Mouse (Mus musculus) skeletal muscle tissue, adult 2 months (tissue): ENCODE measurements around the gene Jhy.

ENCODE experiments used
- DNase-seq: peaks from one replicate; pipeline ENCODE4 v3.0.0-alpha.2; 2012; ENCODE audit warnings: low read depth, low spot score

The Jhy gene

DNA sequence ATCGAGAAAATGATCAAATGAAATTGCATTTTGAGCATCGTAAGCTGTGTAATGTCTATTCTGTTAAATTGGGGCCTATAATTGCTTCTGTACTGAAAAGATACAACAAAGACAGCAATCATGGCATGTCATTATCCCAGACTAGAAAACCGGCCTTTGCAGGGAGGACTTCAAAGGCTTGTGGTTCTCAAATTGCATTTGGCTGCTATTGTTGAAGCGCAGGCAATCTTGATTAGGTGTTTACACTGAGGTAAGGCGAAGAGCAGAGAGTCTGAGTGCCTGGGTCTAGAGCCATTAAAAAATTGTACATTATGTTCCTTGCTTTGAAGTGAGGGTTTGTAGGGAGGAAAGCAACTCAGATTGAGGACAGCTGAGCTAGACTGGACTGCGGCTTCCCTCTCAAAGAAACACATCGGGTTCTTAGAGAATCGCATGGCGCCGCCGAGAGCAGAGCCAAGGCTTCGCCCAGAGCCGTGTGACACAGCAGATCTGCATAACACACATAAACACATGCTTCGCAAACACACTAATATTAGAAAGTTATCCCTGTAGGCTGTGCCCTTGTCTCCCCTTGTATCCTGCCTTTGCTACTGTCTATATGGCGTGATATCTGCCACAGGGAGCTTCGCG is 36.5 kb downstream of the Jhy start:
- DNase-seq: no peak

DNA sequence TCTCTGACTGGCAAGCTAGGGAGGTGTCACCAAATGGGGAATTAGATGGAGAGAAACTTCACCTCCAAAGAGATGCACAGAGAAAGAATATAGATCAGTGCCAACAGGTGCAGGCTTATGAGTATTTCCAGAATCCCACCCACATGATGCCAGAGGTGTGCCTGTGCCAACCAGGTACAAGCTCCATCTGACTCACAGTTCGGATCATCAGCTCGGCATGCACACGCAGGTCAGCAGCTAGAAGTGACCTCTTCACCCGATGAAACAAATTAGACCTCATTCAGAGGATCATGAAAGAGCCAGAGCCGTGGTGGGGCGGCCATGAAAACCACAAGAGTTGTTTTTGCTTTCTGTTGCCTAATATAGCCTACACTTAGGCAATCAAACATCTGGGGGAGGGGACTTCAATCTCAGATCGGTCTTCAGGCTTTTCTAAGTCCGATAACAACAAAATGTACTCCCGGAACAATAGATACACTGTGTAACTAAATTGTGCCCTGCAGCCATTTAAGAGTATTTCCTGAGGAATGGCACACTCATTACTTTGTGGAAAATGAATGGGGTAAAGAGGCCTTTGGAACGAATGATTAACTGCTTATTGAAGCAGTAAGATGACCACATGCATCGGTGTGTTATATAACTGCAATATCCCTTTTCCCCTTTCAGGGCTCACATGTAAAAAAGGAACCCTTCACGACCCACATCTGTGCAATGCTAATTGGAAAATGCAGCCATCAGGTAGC is 45.9 kb downstream of the Jhy start:
- no peak for DNase-seq

DNA sequence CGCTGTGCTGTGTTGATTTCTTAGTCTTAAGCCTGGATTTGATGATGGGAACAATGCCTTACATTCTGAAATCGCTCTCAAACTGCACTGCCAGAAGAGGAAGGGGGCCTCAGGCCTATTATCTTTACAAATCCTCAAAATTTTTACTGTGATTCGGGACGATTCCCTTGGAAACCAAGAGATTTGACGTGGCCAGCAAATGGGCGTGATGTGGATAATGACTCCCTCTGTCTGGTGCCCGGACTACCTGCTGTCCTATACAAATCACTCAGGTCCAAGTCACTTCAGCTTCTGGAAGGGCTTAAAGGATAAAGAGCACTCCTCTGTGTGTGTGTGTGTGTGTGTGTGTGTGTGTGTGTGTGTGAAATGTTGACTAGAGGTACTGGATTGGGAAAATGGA is 55.0 kb downstream of the Jhy start:
- no peak for DNase-seq

DNA sequence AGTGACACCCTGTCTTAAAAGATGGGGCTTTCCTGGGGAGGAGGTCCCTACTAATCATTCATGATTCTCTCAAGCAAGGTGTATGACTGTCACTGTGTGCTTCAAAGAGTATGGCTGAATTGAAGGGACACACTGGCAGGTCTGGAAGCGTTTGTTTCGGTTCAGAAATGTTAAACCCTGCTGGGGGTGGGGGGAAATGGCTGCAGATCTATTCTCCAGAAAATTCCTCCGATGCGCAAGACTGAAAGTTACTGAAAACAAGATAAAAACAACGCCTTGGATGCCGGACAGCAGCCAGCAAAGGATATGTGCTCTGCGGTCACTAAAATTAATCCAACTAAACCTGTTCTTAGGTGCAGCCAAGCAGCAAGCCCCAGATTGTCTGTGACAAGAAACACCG is 55.5 kb downstream of the Jhy start:
- DNase-seq: no peak

DNA sequence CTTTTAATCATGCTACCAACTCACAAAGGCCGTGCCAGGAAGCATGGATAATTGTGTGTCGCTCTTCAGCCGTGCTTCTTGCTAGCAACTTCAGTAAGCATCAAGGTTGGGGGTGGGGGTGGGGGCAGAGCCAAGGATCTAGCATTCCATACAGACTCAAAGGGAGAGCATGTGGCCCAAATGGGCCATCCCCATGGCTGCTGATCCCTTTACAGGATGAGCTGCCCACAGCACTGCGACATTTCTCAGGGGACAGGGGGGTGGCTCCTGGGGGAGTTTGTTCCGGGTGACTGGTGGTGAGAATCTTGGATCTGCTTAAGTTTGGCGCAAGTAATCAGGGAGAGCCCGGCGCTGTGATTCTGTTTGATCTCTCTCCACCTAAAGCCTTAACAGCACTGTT is 56.5 kb downstream of the Jhy start:
- DNase-seq: no peak

DNA sequence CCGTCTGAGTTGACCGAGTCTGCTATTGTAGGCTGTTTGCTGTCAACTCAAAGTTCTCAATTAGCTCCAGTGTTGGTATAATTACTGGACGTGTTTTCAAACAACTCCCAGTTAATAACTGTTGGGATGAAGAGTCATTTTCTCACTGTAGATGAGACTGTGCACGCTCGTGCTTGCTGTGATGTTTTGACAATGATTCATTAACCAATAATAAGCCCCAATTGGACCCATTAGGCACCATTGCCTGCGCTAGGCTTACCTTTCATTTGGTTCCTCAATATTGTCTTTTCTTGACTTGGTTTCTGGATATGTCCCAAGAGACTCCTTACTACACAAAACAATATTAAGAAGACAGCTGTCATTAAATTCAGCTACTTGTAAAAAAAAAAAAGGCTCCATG is 71.5 kb downstream of the Jhy start:
- DNase-seq: no peak

DNA sequence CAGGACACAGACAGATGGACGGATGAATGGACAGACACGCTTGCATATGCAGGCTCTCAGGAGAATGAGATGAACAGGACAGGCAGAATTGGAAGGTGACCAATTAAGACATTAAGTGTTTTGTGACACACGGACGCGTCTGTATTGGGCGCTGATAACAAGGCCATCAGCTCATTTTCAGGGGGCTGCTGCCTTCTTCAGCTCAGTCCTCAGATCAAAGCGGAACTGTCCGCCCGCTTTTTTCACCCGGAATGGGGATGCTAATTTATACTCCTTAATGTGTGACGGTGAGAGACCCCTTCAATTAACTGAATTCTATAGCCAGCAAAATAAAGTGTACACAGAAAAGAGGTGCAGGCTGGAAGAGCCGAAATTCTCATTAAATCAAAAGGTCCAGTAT is 74.5 kb downstream of the Jhy start:
- DNase-seq: no peak

DNA sequence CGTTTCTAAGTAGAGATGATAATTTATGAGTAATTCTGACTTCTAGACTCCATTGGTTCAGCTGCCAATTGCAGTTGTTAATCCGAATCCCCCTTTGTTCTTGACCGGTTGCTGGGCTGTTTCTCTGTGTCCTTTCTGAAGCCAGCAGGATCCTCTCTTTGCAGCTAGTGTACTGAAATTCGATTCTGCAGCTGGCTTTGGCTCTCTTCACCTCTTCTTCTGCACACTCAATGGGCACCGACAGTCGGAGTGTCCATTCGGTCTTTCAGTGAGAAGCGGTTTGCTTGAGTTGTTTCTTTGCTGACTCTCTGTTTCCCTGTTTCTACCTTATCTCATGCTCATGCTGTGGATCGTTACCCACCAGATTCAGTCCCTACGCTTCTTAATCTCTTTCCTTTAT is 78.2 kb downstream of the Jhy start:
- DNase-seq: no peak

DNA sequence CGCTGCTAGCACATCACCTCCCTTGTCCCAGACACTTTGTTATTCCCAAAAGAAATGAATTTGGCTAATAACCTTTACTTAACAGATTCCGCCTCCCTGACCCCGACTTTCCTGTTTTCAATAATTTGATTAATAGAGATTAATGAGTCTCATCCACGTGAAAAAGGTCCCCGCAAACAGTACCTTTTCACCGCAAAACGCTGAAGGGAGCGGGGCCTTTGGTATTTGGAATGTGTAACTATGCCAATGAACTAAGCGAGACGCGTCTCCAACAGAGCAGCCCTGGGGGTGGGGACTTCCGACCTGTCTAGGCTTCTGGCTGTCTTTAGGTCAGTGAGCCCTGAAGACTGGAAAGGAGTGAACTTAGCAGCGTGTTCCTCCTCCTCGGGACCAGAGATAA is 84.9 kb downstream of the Jhy start:
- no peak for DNase-seq

DNA sequence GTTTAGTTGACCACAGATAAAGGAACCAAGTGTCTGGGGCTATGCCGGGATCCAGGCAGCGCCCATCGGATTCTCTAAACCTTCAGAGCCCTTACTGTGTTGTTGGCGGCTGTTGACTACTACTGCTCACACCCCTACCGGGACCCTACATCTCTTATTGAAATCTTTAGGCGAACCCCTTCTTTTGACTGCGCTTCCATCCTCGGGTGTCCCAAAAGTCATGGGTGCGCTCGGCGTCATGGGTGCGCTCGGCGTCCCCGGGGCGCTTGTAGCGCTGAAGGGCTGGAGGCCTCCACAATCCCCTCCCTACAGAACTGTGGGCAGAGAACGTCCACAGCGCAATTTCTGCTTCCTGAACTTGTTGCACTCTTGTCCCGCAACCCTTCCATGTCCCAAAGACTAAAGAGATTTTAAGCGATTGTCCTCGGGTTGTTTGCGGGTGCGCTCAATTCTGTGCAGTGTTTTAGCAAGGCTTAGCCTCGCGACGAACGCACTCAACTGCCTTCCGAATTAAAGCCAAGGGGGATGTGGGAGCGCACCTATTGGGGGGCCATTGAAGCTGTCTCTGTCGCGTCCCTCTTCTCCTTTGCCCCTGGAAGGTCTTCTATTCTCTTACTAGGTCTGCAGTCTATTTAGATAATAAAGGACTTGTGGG is 85.5 kb downstream of the Jhy start:
- no peak for DNase-seq

DNA sequence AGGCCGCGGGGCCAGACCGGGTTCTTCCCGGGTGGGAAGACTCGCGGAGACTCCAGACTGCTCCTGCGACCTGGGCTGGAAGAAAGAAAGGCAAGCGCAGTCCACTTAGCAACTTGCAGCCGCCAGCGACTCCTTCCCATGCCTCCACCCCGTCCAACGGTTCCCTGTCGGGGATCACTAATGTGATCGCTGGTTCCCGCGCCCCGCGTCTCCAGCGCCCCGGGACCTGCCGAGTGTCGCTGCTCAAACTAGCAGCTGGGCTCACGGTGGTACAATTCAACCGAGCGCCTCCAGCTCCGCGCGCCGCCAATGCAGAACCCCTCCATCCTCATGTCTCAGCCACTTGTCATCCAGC is 86.1 kb downstream of the Jhy start:
- no peak for DNase-seq

DNA sequence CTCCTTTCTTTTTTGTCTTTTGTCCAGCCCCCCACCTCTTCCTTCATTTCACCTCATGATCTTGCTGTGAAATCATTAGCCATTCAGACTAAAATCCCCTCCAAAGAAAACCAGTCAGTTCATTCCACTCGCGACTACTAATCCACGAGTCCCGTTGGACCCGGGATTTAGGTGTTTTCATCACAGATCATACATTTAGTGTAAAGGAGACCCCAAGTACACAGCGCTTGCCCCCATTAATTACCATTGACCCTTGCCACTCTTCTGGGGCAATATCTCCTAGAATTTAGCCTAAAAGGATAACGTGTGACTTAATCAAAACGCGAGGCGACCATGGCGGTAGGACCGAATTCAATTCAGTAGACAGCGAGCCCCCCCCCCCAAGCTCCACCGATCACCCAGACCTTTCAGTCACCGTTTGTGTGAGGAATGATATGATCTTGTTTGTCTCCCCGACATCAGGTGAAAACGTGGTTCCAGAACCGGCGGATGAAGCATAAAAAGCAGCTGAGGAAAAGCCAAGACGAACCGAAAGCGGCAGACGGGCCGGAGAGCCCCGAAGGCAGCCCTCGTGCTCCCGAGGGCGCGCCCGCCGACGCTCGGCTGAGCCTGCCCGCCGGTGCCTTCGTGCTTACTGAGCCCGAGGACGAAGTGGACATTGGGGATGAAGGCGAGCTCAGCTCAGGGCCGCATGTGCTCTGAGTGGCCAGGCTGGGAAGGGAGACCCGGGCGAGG is 86.6 kb downstream of the Jhy start:
- no peak for DNase-seq

DNA sequence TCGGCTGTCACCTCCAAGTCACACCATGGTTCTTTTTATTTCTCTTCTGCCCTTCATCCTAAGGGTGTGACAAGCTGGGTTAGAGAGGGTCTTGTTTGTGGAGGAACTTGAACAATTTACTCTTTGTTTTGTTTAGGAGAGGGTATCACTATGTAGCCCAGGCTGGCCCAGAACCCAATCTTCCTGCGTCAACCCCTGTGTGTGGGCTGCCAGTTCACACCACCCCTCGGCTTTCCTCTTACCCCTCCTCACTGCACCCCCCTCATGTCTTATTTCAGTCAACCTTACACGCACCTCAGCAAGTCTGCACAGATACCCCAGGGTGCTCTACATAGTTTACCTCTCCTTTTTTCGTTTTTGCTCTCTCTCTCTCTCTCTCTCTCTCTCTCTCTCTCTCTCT is 87.2 kb downstream of the Jhy start:
- no peak for DNase-seq

DNA sequence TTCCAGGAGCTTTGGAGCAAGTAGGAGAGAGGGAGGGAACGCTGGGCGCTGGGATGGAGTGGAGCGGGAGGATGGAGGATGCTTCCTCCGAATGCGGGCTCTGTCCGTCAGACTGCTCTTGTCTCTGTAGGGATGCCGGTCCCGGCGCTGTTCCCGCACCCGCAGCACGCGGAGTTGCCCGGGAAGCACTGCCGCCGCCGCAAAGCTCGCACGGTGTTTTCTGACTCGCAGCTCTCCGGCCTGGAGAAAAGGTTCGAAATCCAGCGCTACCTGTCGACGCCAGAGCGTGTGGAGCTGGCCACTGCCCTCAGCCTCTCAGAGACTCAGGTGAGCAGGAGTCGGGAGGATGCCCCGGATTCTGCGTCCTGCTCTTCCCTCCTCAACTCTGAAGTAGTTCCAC is 87.8 kb downstream of the Jhy start:
- no peak for DNase-seq

DNA sequence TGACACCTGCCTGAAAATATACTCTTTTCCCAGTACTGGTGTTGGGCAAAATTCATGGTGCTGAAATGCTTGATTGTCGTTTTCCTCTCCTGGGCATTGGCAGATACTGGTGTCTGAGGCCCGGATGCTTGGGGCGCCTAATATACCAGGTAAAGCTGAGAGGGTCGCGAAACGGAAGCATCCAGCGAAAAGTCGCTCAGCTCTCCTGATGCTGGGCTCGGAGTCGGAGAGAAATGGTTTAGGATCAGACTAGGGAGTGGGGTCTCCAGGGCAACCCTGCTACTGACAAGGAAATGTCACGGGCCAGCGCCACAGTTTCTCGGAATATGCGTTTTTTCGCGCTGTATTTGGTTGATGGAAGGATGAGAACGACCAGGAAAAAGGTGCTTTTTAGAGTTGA is 88.5 kb downstream of the Jhy start:
- no peak for DNase-seq

DNA sequence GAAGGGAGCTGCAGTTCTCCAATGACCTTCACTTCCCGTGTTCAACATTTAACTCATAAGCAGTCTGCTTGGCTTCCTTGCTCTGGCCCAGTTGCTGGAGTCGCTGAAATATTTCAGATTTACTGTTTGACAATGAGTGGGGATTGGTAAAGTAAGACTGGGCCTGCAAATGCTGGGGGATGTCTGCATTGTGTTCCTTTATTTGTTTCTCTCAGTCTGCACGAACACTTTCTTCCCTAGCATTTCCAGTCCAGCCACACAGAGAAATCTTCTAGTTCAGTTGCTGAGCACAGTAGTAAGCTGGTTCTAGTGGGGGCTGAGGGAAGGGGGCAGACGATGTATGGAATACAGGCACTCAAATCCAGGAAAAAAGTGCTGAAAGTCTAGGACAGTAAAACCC is 89.0 kb downstream of the Jhy start:
- DNase-seq: no peak

DNA sequence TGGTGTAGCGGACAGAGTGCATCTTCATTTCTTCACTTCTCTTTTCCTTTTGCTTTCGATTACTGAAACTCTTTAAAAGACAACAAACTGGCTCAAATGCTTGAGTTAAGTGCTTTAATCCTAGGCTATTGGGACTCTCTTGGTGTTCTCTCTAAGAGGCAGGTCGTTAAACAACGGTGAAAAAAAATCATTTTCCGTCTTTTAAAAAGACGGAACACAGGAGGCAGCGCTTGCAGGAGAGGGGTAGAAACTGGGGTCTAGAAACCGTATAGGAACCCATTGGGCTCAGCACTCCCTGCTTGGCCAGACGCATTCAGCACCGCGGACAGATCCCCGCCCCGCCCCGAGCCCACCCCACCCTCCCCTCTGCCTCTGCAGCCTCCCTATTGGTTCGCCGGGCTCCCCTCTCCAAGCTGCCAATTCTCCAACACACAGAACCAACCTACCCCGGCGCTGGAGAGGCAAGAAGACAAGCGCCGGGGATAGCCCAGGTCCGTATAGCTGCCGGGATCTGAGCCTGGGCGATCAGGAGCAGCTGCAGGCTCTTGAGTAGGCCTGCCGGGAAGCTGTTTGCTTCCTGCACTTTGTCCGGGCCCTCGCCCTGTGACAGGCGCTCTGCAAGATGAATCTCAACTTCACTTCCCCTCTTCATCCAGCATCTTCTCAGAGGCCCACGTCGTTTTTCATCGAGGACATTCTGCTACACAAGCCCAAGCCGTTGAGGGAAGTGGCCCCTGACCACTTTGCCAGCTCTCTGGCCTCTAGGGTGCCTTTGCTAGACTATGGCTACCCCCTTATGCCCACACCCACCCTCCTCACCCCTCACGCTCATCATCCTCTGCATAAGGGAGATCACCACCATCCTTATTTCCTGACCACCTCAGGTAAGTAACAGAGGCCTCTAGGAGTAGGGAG is 90.1 kb downstream of the Jhy start, which contains the start of gene Bsx:
Gene Bsx (plus strand): TSS at position 572 of the 915 bp plus-strand sequence.
- no peak for DNase-seq

DNA sequence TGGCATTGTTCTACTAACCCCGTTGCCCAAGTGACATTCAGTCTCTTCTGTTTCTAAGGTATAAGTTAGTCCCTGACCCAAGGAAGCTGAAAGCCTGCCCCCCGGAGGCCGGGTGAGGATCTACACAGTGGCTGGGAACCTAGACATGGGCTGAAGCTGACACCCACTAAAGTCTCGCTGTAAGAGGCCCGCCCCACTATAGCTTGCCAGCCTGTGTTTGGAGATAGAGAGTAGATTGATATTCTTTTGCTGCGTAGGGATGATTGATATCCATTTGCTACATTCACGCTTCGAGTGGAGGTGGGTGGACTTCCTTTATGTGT is 91.8 kb downstream of the Jhy start:
- DNase-seq: no peak

DNA sequence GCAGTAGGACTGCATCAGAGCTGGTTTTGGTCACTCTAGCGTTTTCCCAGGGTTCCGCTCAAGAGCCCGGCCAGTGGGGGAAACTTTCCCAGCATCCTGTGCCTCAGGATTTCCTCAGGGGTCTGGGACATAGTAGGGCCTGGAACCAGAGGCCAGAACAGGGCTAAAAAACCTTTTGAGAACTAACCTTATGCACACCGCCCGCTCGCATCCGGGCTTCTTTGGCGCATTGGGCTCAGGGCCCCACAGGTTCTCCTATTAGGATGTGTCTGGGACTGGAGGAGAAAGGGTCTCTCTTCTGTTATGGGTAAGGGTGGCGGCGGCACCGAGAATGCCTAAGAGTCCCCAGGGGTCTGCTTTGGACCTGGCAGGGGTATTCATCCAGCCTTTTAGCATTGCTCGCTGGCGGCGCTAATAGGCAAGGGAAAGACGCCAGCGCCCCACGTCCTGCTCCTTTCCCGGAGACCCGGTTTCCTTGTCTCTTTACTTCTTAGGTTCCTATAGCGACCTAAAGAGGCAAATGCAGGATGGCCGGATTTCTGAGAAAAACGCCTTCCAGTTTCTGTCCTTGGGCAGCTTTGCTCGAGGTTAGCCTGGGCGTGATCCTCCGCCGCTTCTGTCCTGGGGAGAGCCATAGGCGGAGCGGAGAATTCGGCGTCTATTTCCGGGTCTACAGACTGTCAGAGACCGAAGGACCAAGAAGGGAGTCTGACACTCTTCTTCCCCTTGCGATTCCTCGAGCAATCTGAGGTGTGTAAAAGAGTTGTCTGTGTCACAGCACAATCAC is 92.4 kb downstream of the Jhy start:
- no peak for DNase-seq

DNA sequence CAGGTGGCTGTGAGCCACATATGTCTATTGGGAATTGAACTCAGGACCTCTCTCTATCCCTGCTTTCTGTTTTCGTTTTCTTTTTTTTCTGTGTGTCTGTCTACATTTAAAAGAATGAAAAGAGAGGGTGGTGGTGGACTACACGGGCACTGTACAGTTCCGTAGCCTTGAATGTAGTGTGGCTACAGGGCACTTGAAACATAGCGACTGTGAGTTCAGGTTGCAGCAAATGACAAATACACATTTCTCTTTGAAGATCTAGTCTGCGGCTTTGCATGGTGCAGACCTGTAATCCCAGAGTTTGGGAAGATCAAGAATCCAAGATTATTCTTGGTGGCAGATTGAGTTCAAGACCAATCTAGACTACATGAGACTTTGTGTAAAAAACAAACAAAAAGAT is 93.6 kb downstream of the Jhy start:
- no peak for DNase-seq

DNA sequence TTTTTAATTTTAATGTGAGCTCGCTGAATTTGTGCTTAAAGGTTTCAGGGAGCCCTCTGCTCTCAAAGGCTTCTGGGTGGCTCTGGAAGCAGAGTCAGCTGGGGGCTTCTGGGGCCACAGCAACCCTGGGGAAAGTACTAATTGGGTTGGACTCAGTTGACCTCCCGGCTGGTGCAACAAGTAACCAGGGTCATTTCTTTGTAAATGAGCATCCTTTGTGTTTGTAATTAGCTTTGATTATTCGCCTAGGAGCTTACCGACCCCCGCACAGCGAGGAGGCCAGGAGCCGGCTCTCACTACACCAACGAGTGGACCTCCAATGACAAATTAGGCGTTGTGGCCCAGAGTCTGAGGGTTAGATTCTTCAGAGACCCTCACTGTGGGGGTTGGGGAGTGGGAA is 104.7 kb downstream of the Jhy start:
- DNase-seq: no peak
